Mouse (Mus musculus): Measurements from ENCODE around the gene Zfp985.
"Not testable (repeated sequence)": the region's sequence is repeated elsewhere in the genome, so short reads cannot be mapped to it uniquely, and the experiment has no call there.

Zfp985 gene

DNA sequence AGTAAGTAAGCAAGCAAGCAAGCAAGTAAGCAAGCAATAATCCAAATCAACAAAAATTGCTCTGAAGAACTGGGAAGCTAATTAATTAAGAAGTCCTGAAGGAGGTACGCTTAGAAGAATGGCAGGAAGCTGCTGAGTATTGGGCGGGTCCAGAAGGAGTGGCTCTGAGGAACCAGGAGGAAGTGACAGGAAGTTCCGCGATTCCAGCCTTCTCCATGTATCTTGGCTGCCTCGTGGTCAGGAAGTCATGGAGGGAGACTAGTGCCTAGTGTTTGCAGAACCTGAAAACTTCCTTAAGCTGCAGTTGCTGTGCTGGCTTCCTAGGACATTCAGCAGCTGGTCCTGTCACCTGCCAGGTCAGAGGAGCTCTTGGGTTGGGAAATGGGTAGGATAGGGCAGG, at the start of gene Zfp985:
Gene Zfp985 (plus strand): TSS at position 207 of the 400 bp plus-strand sequence.
- DNase-seq (ENCODE audit: low spot score in 2 of 2) = not testable (repeated sequence)

DNA sequence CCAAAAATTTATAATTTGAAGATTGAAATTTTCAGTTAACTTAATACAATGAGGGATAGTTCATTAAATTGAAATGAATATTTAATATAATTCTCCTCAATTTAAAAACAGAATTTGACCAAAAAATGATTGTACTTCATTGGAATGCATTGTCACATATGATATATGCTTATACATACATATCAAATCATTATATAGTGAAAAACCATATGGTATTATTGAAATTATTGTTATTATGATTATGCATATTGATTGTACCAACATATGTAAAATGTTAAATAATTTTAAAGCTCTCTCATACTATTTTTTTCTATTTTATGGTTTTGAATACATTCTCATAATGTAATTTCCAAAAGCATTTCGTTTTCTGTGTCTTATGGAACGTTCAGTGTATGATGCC, 43.9 kb upstream of the Zfp985 start:
- no peak for DNase-seq (ENCODE audit: low spot score in 2 of 2)

DNA sequence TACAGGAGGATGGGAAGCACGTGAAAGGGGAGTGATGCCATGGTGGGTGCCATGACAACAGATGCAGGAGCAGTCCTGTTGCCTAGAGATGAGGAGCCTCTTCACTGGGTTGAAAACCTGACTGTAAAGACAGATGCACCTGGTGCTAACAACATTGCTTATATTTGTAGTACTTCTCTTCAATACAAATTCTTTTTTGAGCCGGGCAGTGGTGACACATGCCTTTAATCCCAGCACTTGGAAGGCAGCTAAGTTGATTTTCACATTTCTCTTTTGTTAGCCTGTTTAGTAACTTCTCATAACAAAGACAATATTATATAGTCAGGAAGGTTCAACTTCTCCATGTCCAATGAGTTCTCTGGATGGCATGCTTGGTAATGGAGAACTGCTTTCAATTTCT, 34.1 kb upstream of the Zfp985 start:
- no peak for DNase-seq (ENCODE audit: low spot score in 2 of 2)

DNA sequence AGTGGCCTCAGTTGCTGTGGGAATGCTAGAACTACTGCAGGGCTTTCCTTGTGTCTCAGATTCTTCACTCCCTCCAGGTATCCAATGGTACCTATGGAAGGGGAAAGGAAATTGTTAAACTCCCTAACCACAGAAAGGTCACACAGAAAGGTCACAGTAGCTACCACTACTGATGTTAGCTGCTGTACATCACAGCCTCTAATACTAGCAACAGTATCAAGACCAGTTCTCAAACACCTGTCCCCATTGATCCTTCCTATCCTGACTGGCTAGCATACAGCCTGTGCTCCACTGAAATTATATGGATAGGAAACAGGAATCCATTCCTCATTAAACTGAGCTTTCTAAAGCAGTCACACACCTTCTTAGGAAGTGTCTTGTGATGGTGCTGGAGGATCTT, 33.0 kb upstream of the Zfp985 start:
- DNase-seq (ENCODE audit: low spot score in 2 of 2) = no peak

DNA sequence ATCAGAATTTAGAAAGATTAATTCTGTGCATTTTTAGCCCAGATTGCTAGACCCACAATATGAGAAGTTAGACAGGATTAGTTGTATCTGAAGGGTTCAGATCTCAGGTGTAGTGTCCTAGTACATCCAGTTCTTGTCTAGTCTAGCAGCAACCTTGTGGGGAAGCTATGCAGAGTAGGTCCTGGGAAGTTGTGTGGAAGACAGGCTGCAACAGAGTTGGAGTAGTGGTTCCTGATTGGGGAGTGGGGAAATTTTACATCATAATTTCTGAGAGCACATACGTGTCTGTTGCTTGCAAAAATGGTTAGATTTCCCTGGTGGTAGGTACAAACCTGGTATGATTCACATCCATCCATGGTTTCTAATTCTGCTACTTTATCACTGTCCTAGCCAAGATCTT, 28.0 kb upstream of the Zfp985 start:
- no peak for DNase-seq (ENCODE audit: low spot score in 2 of 2)

DNA sequence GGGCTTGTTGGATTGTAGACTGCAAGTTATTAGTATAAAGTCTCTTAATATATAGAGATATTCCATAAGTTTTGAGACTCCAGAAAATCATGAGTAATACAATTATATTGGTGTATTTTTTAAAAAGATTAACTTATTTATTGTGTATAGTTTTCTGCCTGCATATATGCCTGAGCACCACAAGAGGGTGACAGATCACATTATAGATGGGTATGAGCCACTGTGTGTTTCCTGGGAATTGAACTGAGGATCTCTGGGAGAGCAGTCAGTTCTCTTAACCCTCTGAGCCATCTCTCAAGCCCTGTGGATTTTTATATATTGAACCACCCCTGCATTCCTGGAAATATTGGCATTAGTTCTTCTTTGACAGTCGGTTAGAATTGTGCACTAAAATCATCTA, 22.7 kb upstream of the Zfp985 start:
- DNase-seq (ENCODE audit: low spot score in 2 of 2) = no peak

DNA sequence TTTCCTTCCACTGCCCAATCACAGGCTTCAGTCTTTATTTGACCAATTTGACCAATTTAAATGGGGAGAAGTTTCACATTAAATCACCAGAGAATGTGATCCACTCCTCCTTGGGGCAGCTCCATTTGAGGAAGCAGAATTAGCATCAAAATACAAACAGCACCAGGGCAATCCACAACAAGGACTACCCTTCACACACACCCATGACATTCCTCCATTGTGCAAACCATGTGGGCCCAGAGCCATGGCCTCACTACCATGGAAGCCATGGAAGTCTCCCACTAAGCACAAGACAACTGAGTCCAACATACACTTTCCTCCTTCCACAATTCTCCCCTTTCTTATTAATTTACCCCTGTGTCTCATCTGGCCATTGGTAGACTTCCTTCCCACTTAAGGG, 17.2 kb upstream of the Zfp985 start:
- not testable (repeated sequence) for DNase-seq (ENCODE audit: low spot score in 2 of 2)

DNA sequence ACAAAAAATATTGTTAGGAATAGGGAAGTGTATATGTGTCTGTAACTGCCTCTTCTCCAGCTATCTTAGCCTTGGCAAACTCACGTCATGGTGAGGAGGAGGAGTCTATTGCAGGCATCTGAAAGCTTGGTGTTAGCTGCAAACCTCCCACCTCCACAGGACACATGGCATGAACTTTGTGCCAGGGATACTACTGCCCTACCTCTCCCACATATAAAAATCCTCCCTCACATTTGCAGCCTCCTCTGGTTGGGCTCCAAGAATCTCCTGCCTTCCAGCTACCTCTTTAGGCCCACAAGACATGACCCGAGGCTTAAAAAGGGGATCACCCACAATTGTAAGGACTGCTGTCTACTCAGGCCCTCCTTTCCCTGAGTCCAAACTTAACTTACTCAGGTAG, 15.4 kb upstream of the Zfp985 start:
- DNase-seq (ENCODE audit: low spot score in 2 of 2) = no peak

DNA sequence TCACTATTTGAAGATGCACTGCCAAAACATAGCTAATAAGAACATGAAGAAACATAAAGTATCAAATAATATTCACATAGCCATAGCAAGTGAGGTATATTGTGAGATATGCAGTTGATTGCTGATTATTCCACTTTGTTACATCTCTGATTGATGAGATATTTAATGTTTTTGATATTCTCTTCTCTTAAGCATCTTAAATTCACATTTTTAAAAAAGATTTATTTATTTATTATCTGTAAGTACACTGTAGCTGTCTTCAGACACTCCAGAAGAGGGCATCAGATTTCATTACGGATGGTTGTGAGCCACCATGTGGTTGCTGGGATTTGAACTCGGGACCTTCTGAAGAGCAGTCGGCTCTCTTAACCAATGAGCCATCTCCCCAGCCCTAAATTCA, 13.2 kb upstream of the Zfp985 start, which contains the start of gene Gm16503:
Gene Gm16503 (plus strand): TSS at position 301 of the 400 bp plus-strand sequence.
- DNase-seq (ENCODE audit: low spot score in 2 of 2) = not testable (repeated sequence)

DNA sequence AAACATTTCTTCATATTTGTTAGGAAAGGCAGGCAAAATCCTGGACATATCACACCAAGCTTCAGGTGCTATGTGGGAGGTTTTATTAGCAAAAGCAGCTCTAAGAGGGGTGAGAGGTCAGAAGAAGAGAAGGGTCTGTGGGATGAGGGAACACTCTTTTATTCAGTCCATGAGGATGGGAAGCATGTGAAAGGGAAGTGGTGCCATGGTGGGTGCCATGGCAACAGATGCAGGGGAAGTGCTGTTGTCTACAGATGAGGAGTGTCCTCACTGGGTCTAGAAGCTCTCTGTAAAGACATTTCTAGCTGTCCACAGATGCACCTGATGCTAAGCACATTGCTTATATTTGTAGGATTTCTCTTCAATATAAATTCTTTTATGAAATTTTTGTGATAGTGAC, 12.0 kb upstream of the Zfp985 start:
- DNase-seq (ENCODE audit: low spot score in 2 of 2) = peak in 1 of 2 experiments; percentile 50

DNA sequence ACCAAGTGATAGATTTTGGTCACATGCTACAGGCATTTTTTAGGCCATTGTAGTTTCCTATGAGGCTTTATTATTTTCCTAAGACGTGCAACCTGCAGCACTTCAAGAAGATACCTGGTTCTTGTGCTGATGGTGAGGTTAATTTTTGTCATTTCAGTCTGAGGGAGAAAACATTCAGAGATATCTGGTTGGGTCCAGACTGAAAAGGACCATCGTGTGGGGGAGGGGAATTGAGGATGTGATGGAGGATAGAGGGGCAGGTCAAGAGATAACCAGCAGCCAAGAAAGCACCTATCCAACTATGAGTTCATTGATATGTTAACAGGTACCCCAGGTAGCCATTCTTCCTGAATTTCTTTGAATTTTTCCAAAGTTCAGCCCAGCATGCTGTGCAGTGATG, 1.3 kb downstream of the Zfp985 start:
- not testable (repeated sequence) for DNase-seq (ENCODE audit: low spot score in 2 of 2)

DNA sequence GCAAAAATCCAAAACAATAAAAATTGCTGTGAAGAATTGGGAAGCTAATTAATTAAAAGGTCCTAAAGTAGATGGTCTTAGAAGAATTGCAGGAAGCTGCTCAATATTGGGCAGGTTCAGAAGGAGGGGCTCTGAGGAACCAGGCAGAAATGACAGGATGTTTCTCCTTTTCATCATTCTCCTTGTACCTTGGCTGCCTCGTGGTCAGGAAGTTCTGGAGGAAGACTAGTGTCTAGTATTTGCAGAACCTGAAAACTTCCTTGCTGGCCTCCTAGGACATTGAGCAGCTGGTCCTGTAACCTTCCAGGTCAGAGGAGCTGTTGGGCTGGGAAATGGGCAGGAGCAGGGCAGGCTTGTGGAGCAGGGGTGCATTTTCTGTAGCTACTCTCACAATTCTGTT, 3.8 kb downstream of the Zfp985 start:
- DNase-seq (ENCODE audit: low spot score in 2 of 2) = not testable (repeated sequence)

DNA sequence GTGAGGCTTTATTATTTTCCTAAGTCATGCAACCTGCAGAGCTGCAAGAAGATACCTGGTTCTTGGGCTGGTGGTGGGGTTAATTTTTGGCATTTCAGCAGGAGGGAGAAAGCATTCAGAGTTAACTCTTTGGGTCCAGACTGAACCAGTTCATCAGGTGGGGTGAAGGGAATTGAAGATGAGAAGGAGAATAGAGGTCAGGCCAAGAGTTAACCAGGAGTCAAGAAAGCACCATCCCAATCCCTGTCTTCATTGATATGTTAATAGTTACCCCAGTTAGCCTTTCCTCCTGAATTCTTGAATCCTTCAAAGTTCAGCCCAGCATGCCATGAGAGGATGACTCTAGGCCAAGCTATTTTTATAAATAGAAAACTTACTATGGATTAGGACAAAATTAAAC, 4.9 kb downstream of the Zfp985 start:
- not testable (repeated sequence) for DNase-seq (ENCODE audit: low spot score in 2 of 2)

DNA sequence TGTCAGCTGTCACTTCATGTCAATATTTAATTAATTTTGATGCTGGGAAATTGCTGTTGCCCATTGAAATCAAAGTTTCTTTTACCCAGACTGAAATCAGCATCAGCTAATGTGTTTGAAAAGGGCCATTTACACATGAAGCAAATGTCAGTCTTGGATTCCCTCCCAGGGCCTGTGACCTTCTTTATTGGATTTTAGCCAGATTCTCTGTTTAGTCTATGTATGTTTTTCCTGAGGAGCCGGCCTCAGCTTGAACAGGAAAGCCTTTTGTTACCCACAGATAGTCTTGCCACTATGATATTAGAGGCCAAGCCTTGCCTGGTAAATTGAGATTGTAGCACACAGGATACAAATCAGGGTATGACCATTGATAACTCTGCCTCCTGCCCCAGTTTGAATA, 6.0 kb downstream of the Zfp985 start:
- not testable (repeated sequence) for DNase-seq (ENCODE audit: low spot score in 2 of 2)

DNA sequence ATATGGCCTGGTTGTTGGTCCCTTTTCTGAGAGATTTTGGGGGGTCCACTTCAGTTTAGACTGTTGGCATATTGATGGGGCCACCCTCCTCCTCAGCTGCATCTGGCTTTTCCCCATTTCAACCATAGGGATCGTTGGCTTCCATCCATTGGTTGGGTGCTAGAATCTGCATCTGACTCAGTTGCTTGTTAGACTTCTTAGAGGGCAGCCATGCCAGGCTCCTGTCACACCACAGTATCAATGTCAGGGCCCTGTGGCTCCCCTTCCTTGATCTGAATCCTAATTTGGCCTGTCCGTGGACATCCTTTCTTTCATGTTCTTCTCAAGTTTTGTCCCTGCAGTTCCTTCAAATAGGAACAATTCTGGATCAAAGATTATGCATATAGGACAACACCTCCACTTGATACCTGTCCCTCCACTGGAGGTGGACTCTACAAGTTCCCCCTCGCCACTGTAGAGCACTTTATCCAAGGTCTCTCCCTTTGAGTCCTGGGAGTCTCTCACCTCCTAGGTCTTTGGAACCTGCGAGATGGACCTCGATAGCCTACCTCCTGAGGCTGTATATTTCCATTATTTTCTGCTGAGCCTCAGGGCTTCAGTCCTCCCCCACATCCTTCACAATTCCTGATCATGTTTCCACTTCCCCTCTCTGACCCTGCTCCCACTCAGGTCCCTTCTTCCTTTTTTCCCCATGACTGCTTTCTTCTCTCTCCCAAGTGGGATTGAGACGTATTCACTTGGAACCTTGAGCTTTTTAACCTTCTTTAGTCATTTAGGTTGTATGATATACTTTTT, 12.5 kb downstream of the Zfp985 start:
- DNase-seq (ENCODE audit: low spot score in 2 of 2) = no peak

DNA sequence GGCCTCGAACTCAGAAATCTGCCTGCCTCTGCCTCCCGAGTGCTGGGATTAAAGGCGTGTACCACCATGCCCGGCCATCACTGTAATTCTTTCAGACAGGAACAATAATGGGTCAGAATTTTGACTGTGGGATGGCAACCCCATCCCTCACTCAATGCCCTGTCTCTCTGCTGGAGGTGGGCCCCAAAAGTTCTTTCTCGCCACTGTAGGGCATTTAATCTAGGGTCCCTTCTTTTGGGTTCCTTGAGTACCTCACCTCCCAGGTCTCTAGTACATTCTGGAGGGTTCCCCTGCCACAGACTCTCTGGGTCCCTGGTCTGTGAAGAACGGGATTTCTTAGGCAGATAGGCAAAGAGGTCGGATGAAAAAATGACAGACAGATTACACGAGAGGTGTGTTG, 18.1 kb downstream of the Zfp985 start:
- DNase-seq (ENCODE audit: low spot score in 2 of 2) = not testable (repeated sequence)

DNA sequence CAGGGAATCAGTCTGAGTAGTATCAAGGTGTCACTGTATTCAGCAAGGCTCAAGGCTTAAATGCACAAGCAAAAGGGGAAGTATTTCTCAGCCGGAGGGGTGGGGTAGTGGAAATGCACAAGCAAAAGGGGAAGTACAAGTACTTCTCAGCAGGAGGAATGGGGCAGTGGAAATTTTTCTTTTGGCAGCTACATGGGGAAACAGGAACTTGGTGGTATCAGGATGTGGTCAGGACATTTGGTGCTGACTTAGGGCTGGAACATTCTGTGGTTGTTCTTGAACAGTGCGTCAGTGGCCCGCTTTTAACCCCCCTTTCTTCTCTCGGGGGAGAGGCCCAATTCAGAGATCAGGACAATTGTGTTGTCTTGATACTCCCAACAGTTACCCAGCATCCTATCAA, 26.3 kb downstream of the Zfp985 start:
- not testable (repeated sequence) for DNase-seq (ENCODE audit: low spot score in 2 of 2)

DNA sequence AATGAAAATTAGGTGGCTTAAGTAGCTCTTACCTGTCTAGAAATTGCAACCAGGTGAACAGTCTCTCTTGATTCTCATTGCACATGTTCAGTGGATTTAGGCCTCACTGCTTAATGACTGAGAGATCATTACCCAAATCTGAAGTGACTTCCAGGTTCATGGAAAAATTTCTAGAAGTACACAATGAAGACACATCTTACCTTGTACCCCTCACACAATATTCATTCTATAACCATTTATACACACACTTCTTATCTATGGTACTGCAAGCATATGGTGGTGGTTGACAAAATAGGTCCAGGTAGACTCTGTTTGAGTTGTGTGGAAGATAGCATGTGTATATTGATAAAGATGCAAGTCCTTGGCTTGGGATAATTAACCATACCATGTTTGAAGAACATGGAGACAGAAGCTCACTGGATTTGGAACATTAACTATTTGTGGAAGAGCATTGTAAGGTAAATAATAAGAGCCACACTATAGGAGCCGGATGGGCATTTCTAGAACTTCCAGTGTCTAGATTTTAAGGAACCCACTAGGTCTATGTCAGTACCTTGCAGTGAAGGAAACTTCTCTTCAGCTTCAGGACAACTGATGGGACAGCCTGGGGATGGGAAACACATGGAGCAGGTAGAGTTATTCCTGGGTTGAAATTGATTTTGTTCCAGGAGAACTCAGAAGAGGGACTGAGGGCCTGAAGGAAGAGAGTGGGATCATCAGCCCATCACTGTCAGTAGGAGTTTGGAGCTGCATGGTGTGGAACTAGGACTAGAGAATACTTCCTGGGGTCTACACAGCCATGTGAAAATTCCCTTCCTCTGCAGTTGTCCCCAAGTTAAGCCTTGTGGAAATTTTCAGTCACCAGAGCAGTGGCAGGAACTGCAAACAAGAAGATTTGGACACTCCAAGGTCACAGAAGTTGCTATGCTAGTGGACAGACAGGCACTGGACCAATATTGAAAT, 33.7 kb downstream of the Zfp985 start:
- DNase-seq (ENCODE audit: low spot score in 2 of 2) = no peak

DNA sequence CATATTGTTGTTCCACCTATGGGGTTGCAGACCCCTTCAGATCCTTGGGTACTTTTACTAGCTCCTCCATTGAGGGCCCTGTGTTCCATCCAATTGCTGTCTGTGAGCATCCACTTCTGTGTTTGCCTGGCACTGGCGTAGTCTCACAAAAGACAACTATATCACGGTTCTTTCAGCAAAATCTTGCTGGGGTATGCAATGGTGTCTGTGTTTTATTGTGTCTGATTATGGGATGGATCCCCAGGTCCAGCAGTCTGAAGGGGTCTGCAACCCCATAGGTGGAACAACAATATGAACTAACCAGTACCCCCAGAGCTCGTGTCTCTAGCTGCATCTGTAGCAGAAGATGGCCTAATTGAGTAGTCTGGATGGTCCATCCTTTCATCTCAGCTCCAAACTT, 41.6 kb downstream of the Zfp985 start:
- DNase-seq (ENCODE audit: low spot score in 2 of 2) = not testable (repeated sequence)

DNA sequence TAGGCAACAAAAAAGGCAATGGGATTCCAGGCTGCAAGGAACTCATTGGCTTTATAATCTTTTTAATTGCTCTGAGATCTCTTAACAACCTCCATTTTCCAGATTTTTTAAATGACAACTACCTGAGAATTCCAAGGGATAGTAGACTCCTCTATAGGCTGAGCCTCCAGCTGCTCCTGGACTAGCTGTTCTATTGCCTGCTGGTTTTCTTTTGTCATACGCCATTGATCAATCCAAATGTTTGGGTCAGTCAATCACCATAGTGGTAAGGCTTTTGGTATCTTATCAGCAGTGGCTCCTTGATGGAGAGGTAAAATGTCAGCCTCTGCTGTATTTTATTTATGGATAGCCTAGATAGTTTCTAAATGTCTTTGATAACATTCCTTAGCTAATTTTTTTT, 44.6 kb downstream of the Zfp985 start:
- no peak for DNase-seq (ENCODE audit: low spot score in 2 of 2)

DNA sequence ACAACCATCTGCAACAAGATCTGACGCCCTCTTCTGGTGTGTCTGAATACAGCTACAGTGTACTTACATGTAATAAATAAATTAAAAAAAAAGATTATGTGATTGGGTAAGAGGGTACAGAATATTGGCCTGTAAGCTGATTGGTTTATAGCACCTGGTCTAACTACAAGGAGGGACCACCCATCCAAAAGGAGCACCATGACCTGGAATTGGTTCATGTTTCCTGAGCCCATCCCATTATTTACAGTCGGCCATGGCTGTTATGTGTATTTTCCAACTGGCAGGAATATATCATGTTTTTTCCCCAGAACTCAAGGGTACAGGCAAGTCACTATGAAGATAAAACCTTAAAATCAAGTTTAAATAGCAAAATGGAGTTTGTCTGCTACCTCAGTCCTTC, 45.8 kb downstream of the Zfp985 start:
- DNase-seq (ENCODE audit: low spot score in 2 of 2) = no peak

DNA sequence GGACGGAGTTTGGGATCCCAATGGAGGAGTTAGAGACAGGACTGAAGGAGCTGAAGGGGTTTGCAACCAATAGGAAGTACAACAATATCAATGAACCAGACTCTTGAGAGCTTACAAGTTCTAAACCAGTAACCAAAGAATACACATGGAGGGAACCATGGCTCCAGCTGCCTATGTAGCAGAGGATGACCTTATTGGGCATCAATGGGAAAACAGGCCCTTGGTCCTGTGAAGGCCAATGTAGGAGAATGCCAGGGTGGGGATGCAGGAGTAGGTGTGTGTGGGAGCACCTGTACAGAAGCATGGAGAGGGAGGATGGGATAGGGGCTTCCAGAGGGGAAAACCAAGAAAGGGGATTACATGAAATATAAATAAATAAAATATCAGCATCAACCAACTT, 48.8 kb downstream of the Zfp985 start:
- DNase-seq (ENCODE audit: low spot score in 2 of 2) = peak in 1 of 2 experiments; percentile 13

DNA sequence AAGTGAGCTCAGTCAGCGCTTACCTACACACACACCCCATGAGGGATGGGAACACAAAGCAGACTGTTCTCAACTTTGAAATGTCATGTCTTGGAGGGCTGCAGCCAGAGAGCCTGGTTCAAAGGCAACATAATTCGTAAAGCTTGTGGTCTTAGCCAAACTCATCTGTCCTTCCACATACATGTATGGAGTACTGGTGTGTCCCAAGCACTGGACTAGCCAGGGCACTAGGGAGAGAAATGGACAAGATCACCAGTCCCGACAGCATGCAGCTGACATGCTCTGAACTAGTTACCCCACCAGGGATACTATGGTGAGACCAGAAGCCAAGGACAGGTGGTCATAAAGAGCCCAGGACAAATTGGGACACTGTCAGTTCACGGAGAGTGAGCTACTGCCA, 50.7 kb downstream of the Zfp985 start:
- DNase-seq (ENCODE audit: low spot score in 2 of 2) = peak in 1 of 2 experiments; percentile 13

Data from spleen, postnatal 4 days (tissue).